ENCODE assay signal across 8 mouse cellular contexts in genomic region chr10:122194139-122194538, GRCm38 (mm10).
"Had no signal": no experiment of that assay in that cellular context is flagged by ENCODE, and none has a peak within 500 bp of the region (broad histone marks: within the 10 kb centered on the region; RNA-seq: fewer than 3 reads in every experiment).

No protein-coding gene starts in this region.

- DNase-seq: kidney, adult 9 months; lung, embryonic 14.5 days; lung, postnatal 10 days; retina, postnatal 1 day; right cerebral cortex, postnatal 4 days; spleen, adult 18-20 months; thymus, postnatal 36 days had no signal

- ATAC-seq: midbrain, embryonic 15.5 days had no signal
